Mouse (Mus musculus) liver, adult 2 months (tissue): Measurements from ENCODE around the gene Mtif3.

Experiments used
- CTCF ChIP-seq: fragments of 200-500 bp; IDR thresholded peaks from 2 replicates; pipeline ENCODE4 v1.5.1; 2011; ENCODE audit warnings: low read depth, low read length, control low read depth
- POLR2A ChIP-seq: fragments of 200-500 bp; IDR thresholded peaks from 2 replicates; pipeline ENCODE4 v1.6.1; 2011; ENCODE audit warnings: low read length, control low read depth; ENCODE audit not compliant: insufficient read depth; ENCODE audit errors: extremely low read depth

- no peak for TF ChIP-seq POLR2A
- TF ChIP-seq CTCF: no peak
These were observed 17.8 kb upstream of the Mtif3 start for GRCm38 (mm10) chr5:146981376-146981775.
